Mouse (Mus musculus) hindbrain, embryonic 11.5 days (tissue): ENCODE data around the gene Slc12a7. TPM values are rescaled to one million over a fixed set of nuclear protein-coding genes. Genes with fewer than 3 reads are reported as not detected.

Experiments
- ATAC-seq: fragments of 200-750 bp; cut with Nextera tagmentation; 2 replicates; pipeline ENCODE4 v1.8.0; 2017; ENCODE audit warnings: mild to moderate bottlenecking, moderate TSS enrichment, moderate library complexity; ENCODE audit not compliant: low FRiP score
- DNase-seq: peaks from one replicate; pipeline ENCODE4 v3.0.0-alpha.2; 2015; ENCODE audit warnings: low spot score
- H3K27ac ChIP-seq: fragments of 300-500 bp; sonication (generic); 2 replicates; pipeline ENCODE4 v1.5.1; 2014; ENCODE audit warnings: mild to moderate bottlenecking, low read depth, low read length
- H3K27me3 ChIP-seq: fragments of 300-500 bp; sonication (generic); 2 replicates; pipeline ENCODE4 v1.6.1; 2014; ENCODE audit warnings: mild to moderate bottlenecking, low read length, moderate library complexity, mixed read lengths; ENCODE audit not compliant: control insufficient read depth, insufficient read depth
- H3K36me3 ChIP-seq: fragments of 300-500 bp; sonication (generic); 2 replicates; pipeline ENCODE4 v1.6.1; 2014; ENCODE audit warnings: mild to moderate bottlenecking, low read length, moderate library complexity, mixed read lengths; ENCODE audit not compliant: control insufficient read depth, insufficient read depth
- H3K4me1 ChIP-seq: fragments of 300-500 bp; sonication (generic); replicated peaks from 2 replicates; pipeline ENCODE4 v1.6.1; 2014; ENCODE audit warnings: low read length, mixed read lengths; ENCODE audit not compliant: control insufficient read depth, insufficient read depth
- H3K4me2 ChIP-seq: fragments of 300-500 bp; sonication (generic); replicated peaks from 2 replicates; pipeline ENCODE4 v1.6.1; 2014; ENCODE audit warnings: mild to moderate bottlenecking, low read depth, low read length
- H3K4me3 ChIP-seq: fragments of 300-500 bp; sonication (generic); 2 replicates; pipeline ENCODE4 v1.5.1; 2014; ENCODE audit warnings: low read depth, low read length
- H3K9ac ChIP-seq: fragments of 300-500 bp; sonication (generic); 2 replicates; pipeline ENCODE4 v1.6.1; 2014; ENCODE audit warnings: low read depth, low read length
- H3K9me3 ChIP-seq: fragments of 300-500 bp; sonication (generic); 2 replicates; pipeline ENCODE4 v1.6.1; 2016; ENCODE audit warnings: low read length; ENCODE audit not compliant: control insufficient read depth
- WGBS: fragments of 180-500 bp; shearing (Covaris S2); extraction: QIAGEN DNeasy Blood & Tissue Kit; methylation state at CpG from one replicate; pipeline ENCODE4 v1.1.7; 2014; 5-methylcytosine and 5-hydroxymethylcytosine counted together
- polyA plus RNA-seq: library from polyadenylated mRNA; unstranded; fragments of >200 nt; fragmentation: Nextera tagmentation; extraction: Ambion mirVana; gene quantifications from 2 replicates; pipeline ENCODE4 v1.2.1, GENCODE M21; 2014

The Slc12a7 gene
- polyA plus RNA-seq, 1 experiment from 2014 or later: 34.2 TPM

- Histone ChIP-seq H3K9ac (no peak overlapping the region), H3K4me3 (no peak overlapping the region), H3K4me1 (no peaks in the 10 kb centered on the region; the same call in 1 of the 2 replicates), H3K36me3 (no peaks in the 10 kb centered on the region), H3K9me3 (no peaks in the 10 kb centered on the region), H3K4me2 (no peak overlapping the region), H3K27me3 (no peaks in the 10 kb centered on the region), H3K27ac (no peak overlapping the region)
- no peak for ATAC-seq
- no peak for DNase-seq
- WGBS: 74% methylated on average over 4 of the region's 4 CpGs
Measured at GRCm38 (mm10) chr13:73769916-73770682, 37.2 kb downstream of the Slc12a7 start.

- DNase-seq: no peak
- Histone ChIP-seq H3K27ac (no peak overlapping the region), H3K36me3 (no peaks in the 10 kb centered on the region), H3K9ac (no peak overlapping the region), H3K4me3 (no peak overlapping the region), H3K9me3 (no peaks in the 10 kb centered on the region), H3K4me1 (no peaks in the 10 kb centered on the region; the same call in 1 of the 2 replicates), H3K4me2 (no peak overlapping the region), H3K27me3 (no peaks in the 10 kb centered on the region)
- WGBS: 41% methylated on average over 3 of the region's 3 CpGs
- no peak for ATAC-seq
Measured at GRCm38 (mm10) chr13:73771131-73771530, 38.2 kb downstream of the Slc12a7 start.

GRCm38 (mm10) chr13:73772655-73773054 is 39.8 kb downstream of the Slc12a7 start:
- WGBS: 74% methylated on average over 2 of the region's 2 CpGs
- no peak for DNase-seq
- Histone ChIP-seq H3K36me3 (no peaks in the 10 kb centered on the region), H3K27me3 (no peaks in the 10 kb centered on the region), H3K9ac (no peak overlapping the region; the same call in 1 of the 2 replicates), H3K9me3 (no peaks in the 10 kb centered on the region), H3K4me2 (no peak overlapping the region), H3K27ac (no peak overlapping the region), H3K4me3 (no peak overlapping the region), H3K4me1 (no peaks in the 10 kb centered on the region; the same call in 1 of the 2 replicates)
- no peak for ATAC-seq

GRCm38 (mm10) chr13:73773519-73774205 is 40.8 kb downstream of the Slc12a7 start:
- DNase-seq (no peak), ATAC-seq (no peak)
- H3K9me3 ChIP-seq: no peaks in the 10 kb centered on the region
- H3K27me3 ChIP-seq: no peaks in the 10 kb centered on the region
- H3K9ac ChIP-seq: no peak overlapping the region
- H3K4me3 ChIP-seq: no peak overlapping the region
- H3K4me2 ChIP-seq: no peak overlapping the region
- H3K36me3 ChIP-seq: no peaks in the 10 kb centered on the region
- H3K4me1 ChIP-seq: no peaks in the 10 kb centered on the region; the same call in 1 of the 2 replicates
- WGBS: 74% methylated on average over 4 of the region's 4 CpGs
- H3K27ac ChIP-seq: no peak overlapping the region

- no peaks in the 10 kb centered on the region for H3K9me3 ChIP-seq
- DNase-seq (no peak), ATAC-seq (no peak)
- H3K4me3 ChIP-seq: no peak overlapping the region
- H3K4me1 ChIP-seq: no peaks in the 10 kb centered on the region
- no peak overlapping the region for H3K9ac ChIP-seq
- no peaks in the 10 kb centered on the region for H3K27me3 ChIP-seq
- H3K4me2 ChIP-seq: no peak overlapping the region
- WGBS: 83% methylated on average over 4 of the region's 4 CpGs
- H3K36me3 ChIP-seq: no peaks in the 10 kb centered on the region
- H3K27ac ChIP-seq: no peak overlapping the region
Measured at GRCm38 (mm10) chr13:73775786-73776185, 42.9 kb downstream of the Slc12a7 start.

GRCm38 (mm10) chr13:73777578-73777977 is 44.7 kb downstream of the Slc12a7 start:
- WGBS: 91% methylated on average over 3 of the region's 3 CpGs
- no peak overlapping the region for H3K4me3 ChIP-seq
- no peak overlapping the region for H3K27ac ChIP-seq
- no peaks in the 10 kb centered on the region for H3K9me3 ChIP-seq
- H3K36me3 ChIP-seq: no peaks in the 10 kb centered on the region
- no peaks in the 10 kb centered on the region for H3K4me1 ChIP-seq
- H3K4me2 ChIP-seq: no peak overlapping the region
- DNase-seq (no peak), ATAC-seq (no peak)
- H3K27me3 ChIP-seq: no peaks in the 10 kb centered on the region
- H3K9ac ChIP-seq: no peak overlapping the region

- Histone ChIP-seq H3K27ac (no peak overlapping the region), H3K27me3 (no peaks in the 10 kb centered on the region), H3K36me3 (peaks cover 3% of the 10 kb centered on the region; the same call in 1 of the 2 replicates), H3K4me3 (no peak overlapping the region), H3K4me1 (no peaks in the 10 kb centered on the region), H3K9ac (no peak overlapping the region), H3K4me2 (no peak overlapping the region), H3K9me3 (no peaks in the 10 kb centered on the region)
- ATAC-seq (no peak), DNase-seq (no peak)
- 52% methylated on average over 5 of the region's 5 CpGs for WGBS
Measured at GRCm38 (mm10) chr13:73782486-73782885, 49.6 kb downstream of the Slc12a7 start.

- no peaks in the 10 kb centered on the region for H3K4me1 ChIP-seq
- no peaks in the 10 kb centered on the region for H3K9me3 ChIP-seq
- 0 out of 2 replicates have a peak, but pooled peaks cover 8% of the 10 kb centered on the region for H3K36me3 ChIP-seq
- H3K9ac ChIP-seq: no peak overlapping the region
- no peak overlapping the region for H3K4me3 ChIP-seq
- H3K27ac ChIP-seq: no peak overlapping the region
- no peak overlapping the region for H3K4me2 ChIP-seq
- H3K27me3 ChIP-seq: no peaks in the 10 kb centered on the region
- ATAC-seq (no peak), DNase-seq (no peak)
- 93% methylated on average over 4 of the region's 4 CpGs for WGBS
Measured at GRCm38 (mm10) chr13:73792176-73792575, 59.3 kb downstream of the Slc12a7 start.
